Mouse (Mus musculus) T-helper 2 cell (primary cell): Measurements from ENCODE around the gene Msmo1.

Experiments used
- in situ Hi-C: fragments of 300-600 bp; cut with MboI, MseI; formaldehyde crosslinking; loops from one replicate; pipeline ENCODE4 v1.15.1; 2025; ENCODE audit warnings: high pct_unique_total_duplicates

Gene Msmo1

DNA sequence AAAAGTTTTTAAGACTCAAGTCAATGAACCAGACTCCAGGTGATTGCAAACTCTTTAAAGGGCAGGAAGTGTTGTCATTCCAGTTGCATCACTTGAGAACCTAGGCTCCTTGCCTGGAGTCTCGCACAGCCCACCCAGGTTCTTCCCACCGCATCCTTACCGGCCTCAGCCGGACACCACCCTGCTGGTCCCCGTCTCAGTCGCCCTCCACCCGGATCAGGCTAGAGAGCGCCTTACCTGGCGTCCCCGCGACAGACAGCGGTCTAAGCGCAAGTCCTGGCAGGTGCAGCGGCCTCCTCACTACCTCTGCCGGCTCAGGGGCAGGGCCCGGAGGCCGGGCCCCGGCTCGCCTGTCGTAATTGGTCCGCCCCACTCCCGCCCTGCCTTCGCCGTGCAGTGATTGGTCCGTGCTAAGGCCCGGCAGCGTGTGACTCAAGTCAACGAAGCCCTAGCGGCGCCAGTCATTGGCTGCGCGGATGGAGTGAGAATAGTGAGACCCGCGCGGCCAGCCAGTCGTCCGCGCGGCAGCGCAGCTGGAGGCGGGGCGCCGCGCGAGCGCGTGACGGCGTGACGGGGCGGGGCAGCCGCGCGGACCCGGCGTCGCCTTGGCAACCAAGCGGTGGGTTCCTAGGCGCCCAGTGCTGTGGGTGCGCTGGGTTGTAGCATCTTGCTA, at the start of gene Msmo1:
Gene Msmo1 (minus strand): TSS at position 522 of the 673 bp plus-strand sequence.
- in situ Hi-C loops = loop anchor here (5.0 to 25.0 kb wide), 3 partner anchors 111 to 1754 kb away; partner anchors contain the start of gene Tma16

- in situ Hi-C loops = no loop called here
Measured at GRCm38 (mm10) chr8:64781947-64782346, 48.4 kb upstream of the Msmo1 start.

DNA sequence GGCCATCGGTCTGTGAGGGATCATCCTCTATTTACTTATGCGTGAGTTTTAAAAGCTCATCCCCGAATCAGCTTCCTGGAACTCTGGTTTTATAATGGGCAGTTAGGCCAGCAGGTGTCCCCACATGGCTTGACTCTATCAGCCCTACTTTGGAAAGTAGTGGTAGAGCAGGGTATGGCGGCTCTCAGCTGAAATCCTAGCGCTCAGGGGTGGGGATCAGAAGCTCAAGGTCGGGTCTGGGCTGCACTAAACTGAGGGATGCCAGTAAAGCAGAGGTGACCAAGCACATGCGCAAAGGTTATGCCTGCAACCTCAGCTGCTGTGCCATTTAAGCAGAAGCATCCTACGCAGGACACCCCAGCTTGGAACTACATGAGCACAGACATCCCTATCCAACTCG, 44.3 kb upstream of the Msmo1 start:
- in situ Hi-C loops = no loop called here

DNA sequence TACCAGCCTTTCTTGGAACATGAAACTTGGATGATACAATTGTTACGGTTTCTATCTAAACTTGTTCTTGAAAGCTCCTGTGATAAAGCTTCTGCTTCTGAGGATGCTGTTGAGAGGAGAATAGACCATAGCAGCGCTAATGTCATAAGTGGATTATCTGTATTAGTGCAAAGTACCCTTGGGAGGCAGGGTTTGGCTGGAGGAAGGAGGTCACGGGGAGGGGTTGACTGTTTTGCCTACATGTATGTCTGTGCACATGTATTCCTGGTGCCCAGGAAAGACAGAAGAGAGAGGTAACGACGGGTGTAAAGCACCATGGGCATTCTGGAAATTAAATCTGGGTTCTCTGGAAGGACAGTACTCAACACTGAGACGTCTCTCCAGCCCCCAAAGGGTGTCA, 40.5 kb upstream of the Msmo1 start:
- in situ Hi-C loops = no loop called here

GRCm38 (mm10) chr8:64770814-64771213, 37.2 kb upstream of the Msmo1 start:
- in situ Hi-C loops = no loop called here

DNA sequence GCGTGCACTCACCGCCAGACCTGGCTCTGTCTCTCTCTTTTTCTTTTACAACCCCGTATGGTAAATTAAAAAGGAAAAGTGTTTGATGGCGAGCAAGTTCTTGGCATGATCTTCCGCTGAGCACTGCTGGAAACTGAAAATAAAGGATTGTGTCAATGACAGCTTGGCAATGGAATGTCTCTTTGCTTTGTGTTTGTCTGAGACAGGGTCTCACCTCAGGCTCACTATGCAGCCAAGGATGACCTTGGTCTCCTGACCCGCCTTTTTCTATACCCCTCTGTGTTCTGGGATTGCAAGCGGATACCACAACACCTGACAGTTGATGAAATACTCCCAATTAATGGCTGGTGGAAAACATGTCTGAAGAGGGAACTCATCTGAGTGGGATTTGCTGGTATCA, 36.0 kb upstream of the Msmo1 start:
- in situ Hi-C loops = no loop called here

DNA sequence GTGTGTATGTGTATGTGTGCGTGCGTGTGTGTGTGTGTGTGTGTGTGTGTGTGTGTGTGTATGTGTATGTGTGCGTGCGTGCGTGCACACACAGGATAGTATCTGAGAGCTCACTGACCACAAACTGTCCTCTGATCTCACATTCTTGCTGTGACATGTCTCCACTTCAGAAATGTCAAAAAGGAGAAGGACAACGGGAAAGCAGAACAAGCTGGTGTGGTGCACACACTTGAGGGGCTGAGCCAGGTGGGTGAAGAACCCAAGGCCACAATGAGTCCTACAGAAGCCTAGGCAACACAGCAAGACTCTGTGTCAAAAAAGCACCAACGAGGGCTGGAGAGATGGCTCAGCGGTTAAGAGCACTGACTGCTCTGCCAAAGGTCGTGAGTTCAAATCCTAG, 35.1 kb upstream of the Msmo1 start:
- in situ Hi-C loops = no loop called here

- in situ Hi-C loops = no loop called here
Measured at GRCm38 (mm10) chr8:64767047-64767446, 33.5 kb upstream of the Msmo1 start.

DNA sequence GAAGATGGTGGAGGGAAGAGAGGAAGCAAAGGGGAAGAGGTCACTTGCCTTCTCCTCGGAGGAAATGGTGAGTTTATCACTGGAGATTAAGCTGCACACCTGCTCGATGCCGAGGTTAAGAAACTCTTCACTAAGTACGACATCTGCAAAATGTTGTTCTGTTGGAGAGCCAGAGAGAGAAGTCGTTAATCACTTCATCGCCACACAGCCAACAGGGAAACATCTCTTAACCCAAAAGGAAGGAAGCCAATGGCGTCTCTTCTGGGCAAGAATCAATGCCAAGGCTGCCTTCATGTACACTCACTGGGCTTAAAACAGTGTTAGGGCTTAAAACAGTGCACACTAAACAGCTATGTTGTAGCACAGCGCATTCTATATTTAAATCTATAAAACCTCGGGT, 30.5 kb upstream of the Msmo1 start:
- in situ Hi-C loops = no loop called here

GRCm38 (mm10) chr8:64762751-64763150, 29.2 kb upstream of the Msmo1 start:
- in situ Hi-C loops = no loop called here

DNA sequence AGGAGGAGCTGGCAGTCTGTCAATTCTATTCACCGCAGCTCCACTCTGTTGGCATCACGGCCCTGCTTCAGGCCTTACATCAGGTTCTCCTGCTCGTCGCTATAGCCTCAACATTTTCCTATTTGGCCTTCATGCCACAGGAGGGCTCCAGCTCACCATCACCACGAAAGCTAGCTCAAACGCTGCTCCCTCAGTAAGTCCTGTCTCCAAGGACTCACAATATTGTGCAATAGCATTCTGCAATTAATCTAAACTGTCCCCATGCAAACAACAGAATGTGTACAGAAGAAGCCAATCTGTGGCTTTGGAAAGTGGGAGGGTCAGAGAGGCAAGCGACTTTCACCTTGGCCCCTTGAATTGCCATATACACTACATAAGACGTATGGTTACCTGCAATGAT, 27.8 kb upstream of the Msmo1 start:
- in situ Hi-C loops = no loop called here

GRCm38 (mm10) chr8:64757956-64758355, 24.4 kb upstream of the Msmo1 start:
- in situ Hi-C loops = no loop called here

- in situ Hi-C loops = loop anchor here (25.0 kb wide), 1 partner anchor 1741 kb away; the partner anchor contains the start of gene Tma16
Measured at GRCm38 (mm10) chr8:64746215-64747058, 12.8 kb upstream of the Msmo1 start.

GRCm38 (mm10) chr8:64740547-64741211, 7.1 kb upstream of the Msmo1 start:
- in situ Hi-C loops = loop anchor here (25.0 kb wide), 1 partner anchor 1747 kb away; the partner anchor contains the start of gene Tma16

GRCm38 (mm10) chr8:64738916-64739315, 5.3 kb upstream of the Msmo1 start:
- in situ Hi-C loops = loop anchor here (10.0 to 25.0 kb wide), 2 partner anchors 106 to 1748 kb away; partner anchors contain the start of gene Tma16

- in situ Hi-C loops = loop anchor here (10.0 to 25.0 kb wide), 2 partner anchors 108 to 1750 kb away; partner anchors contain the start of gene Tma16
Measured at GRCm38 (mm10) chr8:64736767-64737323, 3.3 kb upstream of the Msmo1 start.

DNA sequence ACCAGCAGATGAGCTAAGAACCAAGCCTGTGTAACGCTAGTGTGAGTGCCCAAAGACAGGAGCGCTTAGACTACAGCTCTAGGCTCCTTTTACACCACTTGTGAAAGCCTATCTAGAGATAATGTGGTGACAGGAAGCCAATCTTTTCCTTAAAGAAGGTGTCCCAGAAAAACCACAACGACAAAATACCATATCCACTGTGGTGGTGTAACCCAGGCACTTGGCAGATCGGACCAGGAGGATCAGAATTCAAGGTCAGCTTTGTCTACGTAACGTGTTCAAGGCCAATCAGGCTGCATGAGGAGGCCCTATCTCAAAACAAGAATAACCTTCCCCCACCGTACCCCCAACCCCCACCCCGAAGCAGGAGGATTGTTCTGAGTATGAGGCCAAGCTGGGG, 1.6 kb upstream of the Msmo1 start:
- in situ Hi-C loops = loop anchor here (10.0 to 25.0 kb wide), 2 partner anchors 110 to 1752 kb away; partner anchors contain the start of gene Tma16

GRCm38 (mm10) chr8:64732596-64732995, 996 bp downstream of the Msmo1 start:
- in situ Hi-C loops = loop anchor here (5.0 to 25.0 kb wide), 3 partner anchors 112 to 1755 kb away; partner anchors contain the start of gene Tma16

- in situ Hi-C loops = loop anchor here (25.0 kb wide), 1 partner anchor 1759 kb away; the partner anchor contains the start of gene Tma16
Measured at GRCm38 (mm10) chr8:64728156-64728555, 5.4 kb downstream of the Msmo1 start.

DNA sequence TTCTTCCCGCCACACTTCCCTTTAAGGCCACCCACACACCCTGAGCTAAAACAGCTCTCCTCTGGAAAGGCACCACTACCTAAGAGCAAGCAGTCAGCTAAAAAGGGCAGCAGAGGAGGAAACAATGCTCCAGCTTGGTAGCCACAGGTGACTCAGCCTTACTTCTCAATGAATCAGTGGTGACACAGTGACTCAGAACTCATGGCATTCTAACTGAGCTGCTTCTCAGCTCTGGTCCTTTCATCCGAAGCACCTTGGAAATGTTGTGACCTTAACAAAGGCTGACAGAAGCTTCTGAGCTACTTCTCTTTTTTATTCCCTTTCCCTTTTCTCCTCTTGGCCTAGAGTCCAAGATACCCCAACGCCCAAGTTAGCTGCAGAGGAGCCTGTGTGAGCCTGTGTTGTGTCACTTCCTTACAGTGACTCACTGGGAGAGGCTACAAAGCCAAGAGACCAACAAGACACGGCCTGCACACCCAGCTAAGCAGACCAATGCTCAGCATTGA, 7.3 kb downstream of the Msmo1 start:
- in situ Hi-C loops = loop anchor here (25.0 kb wide), 1 partner anchor 1761 kb away; the partner anchor contains the start of gene Tma16

DNA sequence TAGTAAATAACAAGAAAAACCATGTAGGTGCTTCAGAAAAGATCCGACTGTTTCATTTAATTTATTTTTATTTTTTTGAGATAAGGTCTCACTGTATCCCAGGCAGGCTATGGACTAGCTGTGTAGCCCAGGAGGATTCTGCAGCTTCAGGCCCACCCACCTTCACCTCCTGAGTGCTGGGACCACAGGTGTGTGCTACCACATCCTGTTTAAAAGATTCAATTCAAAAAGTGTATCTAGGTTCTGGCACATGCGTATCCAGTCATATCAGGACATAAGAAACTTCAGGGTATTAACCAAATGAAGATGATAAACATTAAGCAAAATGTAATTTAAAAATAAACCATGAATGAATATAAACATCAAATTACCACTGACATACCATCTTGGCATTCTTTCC, 10.4 kb downstream of the Msmo1 start:
- in situ Hi-C loops = no loop called here
